Mouse (Mus musculus) cerebellum, adult 18-20 months (tissue): ENCODE data around the gene Tuft1.
"Not testable (repeated sequence)": the region's sequence is repeated elsewhere in the genome, so short reads cannot be mapped to it uniquely, and the experiment has no call there.

Experiments used
- DNase-seq, 2 experiments: peaks; one replicate each; pipeline ENCODE4 v3.0.0; 2021

The Tuft1 gene

GRCm38 (mm10) chr3:94658740-94659095 lies at the start of gene Tuft1:
Gene Tuft1, minus strand, starts transcription at chr3:94658872.
- peak; percentile 66 to 71 for DNase-seq

GRCm38 (mm10) chr3:94703364-94703763 lies 44.7 kb upstream of the Tuft1 start:
- DNase-seq = peak; percentile 15 to 25

- no peak for DNase-seq
These were observed 44.2 kb upstream of the Tuft1 start for GRCm38 (mm10) chr3:94702856-94703255.

- DNase-seq = not testable (repeated sequence)
These were observed 43.6 kb upstream of the Tuft1 start for GRCm38 (mm10) chr3:94702163-94702810.

- not testable (repeated sequence) for DNase-seq
These were observed 37.6 kb upstream of the Tuft1 start for GRCm38 (mm10) chr3:94696257-94696656.

GRCm38 (mm10) chr3:94695591-94695990 lies 36.9 kb upstream of the Tuft1 start:
- DNase-seq = not testable (repeated sequence)

- DNase-seq = not testable (repeated sequence)
These were observed 35.2 kb upstream of the Tuft1 start for GRCm38 (mm10) chr3:94693874-94694273.

GRCm38 (mm10) chr3:94693329-94693825 lies 34.7 kb upstream of the Tuft1 start, which contains the start of gene Selenbp2:
Gene Selenbp2, plus strand, starts transcription at chr3:94693556.
- DNase-seq = no peak

GRCm38 (mm10) chr3:94691694-94692093 lies 33.0 kb upstream of the Tuft1 start:
- not testable (repeated sequence) for DNase-seq

- DNase-seq = no peak
These were observed 32.1 kb upstream of the Tuft1 start for GRCm38 (mm10) chr3:94690616-94691247.

GRCm38 (mm10) chr3:94690162-94690561 lies 31.5 kb upstream of the Tuft1 start:
- DNase-seq = not testable (repeated sequence)

GRCm38 (mm10) chr3:94689195-94689594 lies 30.5 kb upstream of the Tuft1 start:
- not testable (repeated sequence) for DNase-seq

GRCm38 (mm10) chr3:94688698-94689097 lies 30.0 kb upstream of the Tuft1 start:
- DNase-seq = not testable (repeated sequence)

- DNase-seq = not testable (repeated sequence)
These were observed 27.5 kb upstream of the Tuft1 start for GRCm38 (mm10) chr3:94685989-94686772.

GRCm38 (mm10) chr3:94683646-94684045 lies 25.0 kb upstream of the Tuft1 start:
- DNase-seq = no peak

GRCm38 (mm10) chr3:94680783-94681182 lies 22.1 kb upstream of the Tuft1 start:
- no peak for DNase-seq

GRCm38 (mm10) chr3:94680032-94680431 lies 21.4 kb upstream of the Tuft1 start:
- not testable (repeated sequence) for DNase-seq

GRCm38 (mm10) chr3:94679351-94679841 lies 20.7 kb upstream of the Tuft1 start:
- no peak for DNase-seq

GRCm38 (mm10) chr3:94675101-94675500 lies 16.4 kb upstream of the Tuft1 start:
- not testable (repeated sequence) for DNase-seq

- not testable (repeated sequence) for DNase-seq
These were observed 7.2 kb upstream of the Tuft1 start for GRCm38 (mm10) chr3:94665896-94666295.

GRCm38 (mm10) chr3:94665060-94665802 lies 6.6 kb upstream of the Tuft1 start:
- not testable (repeated sequence) for DNase-seq

- DNase-seq = not testable (repeated sequence)
These were observed 2.2 kb upstream of the Tuft1 start for GRCm38 (mm10) chr3:94660841-94661240.
